Mouse (Mus musculus) megakaryocyte, embryonic 14.5 days (primary cell): ENCODE results near the gene Crisp4.

Experiments used
- FLI1 ChIP-seq: IDR thresholded peaks from 2 replicates; pipeline ENCODE4 v1.6.1; 2012; ENCODE audit warnings: low read length, inconsistent platforms, mixed read lengths
- GATA1 ChIP-seq: IDR thresholded peaks from 3 replicates; pipeline ENCODE4 v1.6.1; 2012; ENCODE audit warnings: mixed read lengths, low read length, inconsistent platforms, borderline replicate concordance

DNA sequence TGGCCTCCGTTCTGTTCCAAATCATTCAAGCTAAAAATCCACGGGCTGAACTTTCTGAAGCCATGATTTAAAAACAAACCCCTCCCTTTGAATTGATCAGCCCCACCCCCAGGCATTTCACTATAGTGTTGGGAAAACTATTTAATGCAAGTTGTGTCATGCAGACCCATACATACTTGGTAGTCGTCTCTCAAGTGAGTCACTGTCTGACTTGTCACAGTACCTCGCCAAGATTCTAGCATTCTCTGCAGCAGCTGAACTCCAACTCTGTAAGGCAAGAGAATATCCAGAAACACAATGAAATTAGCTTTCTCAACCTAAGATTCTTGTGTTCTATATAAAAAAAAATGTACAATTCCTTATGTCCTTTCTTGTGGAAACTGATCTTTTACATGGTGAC is 15.7 kb downstream of the Crisp4 start:
- TF ChIP-seq GATA1 (no peak), FLI1 (no peak)
